In genomic region chr2:23092216-23092615, GRCm38 (mm10) we compare ENCODE assay signal across 8 mouse cellular contexts. TPM values are rescaled to one million over a fixed set of nuclear protein-coding genes. Genes with fewer than 3 reads are reported as not detected.
A peak's percentile ranks its signal among the peaks of the same experiment; 100 is the strongest.
DNase-seq lines count a peak whose midpoint lies in the region; ATAC-seq and TF ChIP-seq lines count a peak whose summit lies in the region.

No protein-coding gene starts in this region.

- peak; percentile 54 for ATAC-seq in liver, postnatal 0 days

- TF ChIP-seq EP300 in liver, postnatal 0 days (IDR thresholded peaks at IDR 0.05; ENCODE audit: low read depth), result no peak

- peak; percentile 70 for TF ChIP-seq CTCF in gastrocnemius, adult 2 months (IDR thresholded peaks at IDR 0.05)
- TF ChIP-seq CTCF in testis, adult 2 months (IDR thresholded peaks at IDR 0.05; ENCODE audit: control insufficient read depth, insufficient read depth, insufficient replicate concordance, low read depth, low read length), result peak; percentile 30; the same call in 1 of the 2 replicates
- TF ChIP-seq CTCF in cortical plate, adult 2 months (IDR thresholded peaks at IDR 0.05; ENCODE audit: extremely low read depth, insufficient read depth, low read length), result peak; percentile 37; the same call in 1 of the 2 replicates
- peak; percentile 82 for TF ChIP-seq CTCF in liver, postnatal 0 days (IDR thresholded peaks at IDR 0.05; ENCODE audit: low read depth)

- no peak for TF ChIP-seq POLR2A in testis, adult 2 months (IDR thresholded peaks at IDR 0.05; ENCODE audit: control insufficient read depth, low read depth, low read length)
- TF ChIP-seq POLR2A in cortical plate, adult 2 months (IDR thresholded peaks at IDR 0.05; ENCODE audit: extremely low read depth, insufficient read depth, low read length), result no peak

- no peaks in the 10 kb centered on the region for H3K9me3 ChIP-seq in liver, postnatal 0 days (ENCODE audit: low read length)

- WGBS in liver, postnatal 0 days (ENCODE audit: insufficient replicate concordance), result 40% methylated on average over 5 of the region's 5 CpGs

- H3K4me1 ChIP-seq in testis, adult 2 months (ENCODE audit: control insufficient read depth, insufficient read depth, low read length), result no peaks in the 10 kb centered on the region
- no peaks in the 10 kb centered on the region for H3K4me1 ChIP-seq in cortical plate, adult 2 months (ENCODE audit: control insufficient read depth, insufficient read depth, low read length)
- no peaks in the 10 kb centered on the region for H3K4me1 ChIP-seq in liver, postnatal 0 days (ENCODE audit: insufficient read depth)

- H3K36me3 ChIP-seq in testis, adult 2 months (ENCODE audit: control insufficient read depth, insufficient read depth, low read length), result no peaks in the 10 kb centered on the region; the same call in 1 of the 2 replicates
- peaks cover 34% of the 10 kb centered on the region for H3K36me3 ChIP-seq in liver, postnatal 0 days (replicated peaks; ENCODE audit: insufficient read depth, low read length)

- H3K27ac ChIP-seq in gastrocnemius, adult 2 months, result no peak overlapping the region
- H3K27ac ChIP-seq in testis, adult 2 months (ENCODE audit: control insufficient read depth, insufficient read depth, low read depth, low read length), result no peak overlapping the region
- no peak overlapping the region for H3K27ac ChIP-seq in cortical plate, adult 2 months (ENCODE audit: insufficient read depth, low read length)
- H3K27ac ChIP-seq in liver, postnatal 0 days (ENCODE audit: low read depth), result no peak overlapping the region

- no peak overlapping the region for H3K4me3 ChIP-seq in gastrocnemius, adult 2 months
- no peak overlapping the region for H3K4me3 ChIP-seq in testis, adult 2 months (ENCODE audit: control insufficient read depth, low read depth, low read length)
- H3K4me3 ChIP-seq in cortical plate, adult 2 months (ENCODE audit: insufficient read depth, low read length), result no peak overlapping the region
- H3K4me3 ChIP-seq in liver, postnatal 0 days (ENCODE audit: low read depth, low read length), result no peak overlapping the region

- no peak overlapping the region for H3K4me2 ChIP-seq in liver, postnatal 0 days (ENCODE audit: low read depth, low read length)

- H3K9ac ChIP-seq in liver, postnatal 0 days (replicated peaks), result no peak overlapping the region

- DNase-seq in gastrocnemius, adult 2 months, result no peak
- DNase-seq in gastrocnemius, postnatal 10 days, result no peak
- no peak for DNase-seq in testis, postnatal 14 days (ENCODE audit: low spot score)
- peak; percentile 46 for DNase-seq in liver, postnatal 0 days
- DNase-seq in spleen, postnatal 36 days (ENCODE audit: low spot score in 2 of 2), result peak; percentile 11 to 38
- DNase-seq in gastrocnemius, postnatal 14 days, result no peak

- intact Hi-C loops in gastrocnemius, adult 2 months (cut with DNase I), result no loop called here
- intact Hi-C loops in gastrocnemius, postnatal 14 days (cut with DNase I; ENCODE audit: low total_unique reads), result no loop called here

- H3K27me3 ChIP-seq in testis, adult 2 months (ENCODE audit: control insufficient read depth, insufficient read depth, low read length), result no peaks in the 10 kb centered on the region
- no peaks in the 10 kb centered on the region for H3K27me3 ChIP-seq in liver, postnatal 0 days (ENCODE audit: insufficient read depth, low read length)

RNA-seq across cellular contexts. Expression of gene Acbd5, which starts 24.2 kb away (rescaled TPM):
- 10 to 100 TPM; 27.1 to 31.4 TPM for total RNA-seq in gastrocnemius, adult 2 months (2021)
- 10 to 100 TPM; 34.7 to 36.4 TPM for total RNA-seq in gastrocnemius, postnatal 10 days (2021)
- polyA plus RNA-seq in testis, adult 2 months (2012; rRNA removed), result 7.8 and 10.6 TPM in 2 replicates
- 44.0 and 46.4 TPM in 2 replicates for polyA plus RNA-seq in cortical plate, adult 2 months (2012; rRNA removed)
- polyA plus RNA-seq in liver, postnatal 0 days (2015; fragmentation: Nextera tagmentation; extraction: Ambion mirVana), result 38.3 and 41.5 TPM in 2 replicates
- 10 to 100 TPM; 31.8 to 32.4 TPM for total RNA-seq in gastrocnemius, postnatal 14 days (2021)

RNA-seq across cellular contexts. Expression of gene Abi1, which starts 52.2 kb away (rescaled TPM):
- 10 to 100 TPM; 17.3 to 18.9 TPM for total RNA-seq in gastrocnemius, adult 2 months (2021)
- 10 to 100 TPM; 28.6 to 34.7 TPM for total RNA-seq in gastrocnemius, postnatal 10 days (2021)
- polyA plus RNA-seq in testis, adult 2 months (2012; rRNA removed), result 28.0 and 29.1 TPM in 2 replicates
- polyA plus RNA-seq in cortical plate, adult 2 months (2012; rRNA removed), result 130 and 136 TPM in 2 replicates
- polyA plus RNA-seq in liver, postnatal 0 days (2015; fragmentation: Nextera tagmentation; extraction: Ambion mirVana), result 15.9 and 16.2 TPM in 2 replicates
- total RNA-seq in gastrocnemius, postnatal 14 days (2021), result 10 to 100 TPM; 21.6 to 24.3 TPM

Comparison
In these comparisons a context has a peak if more than half of its experiments do, and no peak if none do; other contexts are left out.
1. DNase-seq: peak in liver, postnatal 0 days (single experiment) and spleen, postnatal 36 days (2 of 2); none in gastrocnemius, adult 2 months (single experiment), gastrocnemius, postnatal 10 days (single experiment), testis, postnatal 14 days (single experiment) and gastrocnemius, postnatal 14 days (single experiment).
2. CTCF ChIP-seq: peak in every context shown above with its lines; median percentile 82 in liver, postnatal 0 days; 70 in gastrocnemius, adult 2 months; 37 in cortical plate, adult 2 months; 30 in testis, adult 2 months.